Mouse (Mus musculus): ENCODE measurements around the gene Fmnl2.

Fmnl2 gene

GRCm38 (mm10) chr2:52913746-52914145 is 56.1 kb downstream of the Fmnl2 start:
- no peak for DNase-seq (ENCODE audit: low spot score in 2 of 2)

GRCm38 (mm10) chr2:52915536-52915935 is 57.9 kb downstream of the Fmnl2 start:
- no peak for DNase-seq (ENCODE audit: low spot score in 2 of 2)

- no peak for DNase-seq (ENCODE audit: low spot score in 2 of 2)
Observed at GRCm38 (mm10) chr2:52918094-52918493, 60.4 kb downstream of the Fmnl2 start.

GRCm38 (mm10) chr2:52920701-52921435 is 63.2 kb downstream of the Fmnl2 start:
- no peak for DNase-seq (ENCODE audit: low spot score in 2 of 2)

- DNase-seq (ENCODE audit: low spot score in 2 of 2): no peak
Observed at GRCm38 (mm10) chr2:52925062-52925461, 67.4 kb downstream of the Fmnl2 start.

GRCm38 (mm10) chr2:52927381-52927780 is 69.7 kb downstream of the Fmnl2 start:
- DNase-seq (ENCODE audit: low spot score in 2 of 2): no peak

GRCm38 (mm10) chr2:52927858-52928301 is 70.2 kb downstream of the Fmnl2 start:
- no peak for DNase-seq (ENCODE audit: low spot score in 2 of 2)

GRCm38 (mm10) chr2:52928401-52928800 is 70.7 kb downstream of the Fmnl2 start:
- no peak for DNase-seq (ENCODE audit: low spot score in 2 of 2)

GRCm38 (mm10) chr2:52930106-52930868 is 72.6 kb downstream of the Fmnl2 start:
- peak; percentile 37 to 61 for DNase-seq (ENCODE audit: low spot score in 2 of 2)

- DNase-seq (ENCODE audit: low spot score in 2 of 2): no peak
Observed at GRCm38 (mm10) chr2:52931315-52931714, 73.7 kb downstream of the Fmnl2 start.

GRCm38 (mm10) chr2:52935906-52936305 is 78.2 kb downstream of the Fmnl2 start:
- DNase-seq (ENCODE audit: low spot score in 2 of 2): no peak

- DNase-seq (ENCODE audit: low spot score in 2 of 2): no peak
Observed at GRCm38 (mm10) chr2:52938351-52939074, 80.9 kb downstream of the Fmnl2 start.

GRCm38 (mm10) chr2:52943644-52944423 is 86.2 kb downstream of the Fmnl2 start:
- no peak for DNase-seq (ENCODE audit: low spot score in 2 of 2)

- no peak for DNase-seq (ENCODE audit: low spot score in 2 of 2)
Observed at GRCm38 (mm10) chr2:52944594-52944993, 86.9 kb downstream of the Fmnl2 start.

- DNase-seq (ENCODE audit: low spot score in 2 of 2): no peak
Observed at GRCm38 (mm10) chr2:52946074-52946473, 88.4 kb downstream of the Fmnl2 start.

GRCm38 (mm10) chr2:52946524-52947186 is 89.0 kb downstream of the Fmnl2 start:
- DNase-seq (ENCODE audit: low spot score in 2 of 2): no peak

- DNase-seq (ENCODE audit: low spot score in 2 of 2): no peak
Observed at GRCm38 (mm10) chr2:52948406-52948805, 90.7 kb downstream of the Fmnl2 start.

- no peak for DNase-seq (ENCODE audit: low spot score in 2 of 2)
Observed at GRCm38 (mm10) chr2:52949556-52949955, 91.9 kb downstream of the Fmnl2 start.

GRCm38 (mm10) chr2:52950226-52950625 is 92.6 kb downstream of the Fmnl2 start:
- no peak for DNase-seq (ENCODE audit: low spot score in 2 of 2)

GRCm38 (mm10) chr2:52952202-52952730 is 94.6 kb downstream of the Fmnl2 start:
- no peak for DNase-seq (ENCODE audit: low spot score in 2 of 2)

- peak; percentile 63 to 67 for DNase-seq (ENCODE audit: low spot score in 2 of 2)
Observed at GRCm38 (mm10) chr2:52955090-52955489, 97.4 kb downstream of the Fmnl2 start.

Data from urinary bladder, postnatal 4 days (tissue).